Mouse (Mus musculus) ES-Bruce4 (cell line): ENCODE measurements around the gene Manbal.

ENCODE experiments used
- CTCF ChIP-seq: IDR thresholded peaks from one replicate; pipeline ENCODE4 v1.8.1; 2011; ENCODE audit warnings: low read depth, low read length
- EP300 ChIP-seq: IDR thresholded peaks from 2 replicates; pipeline ENCODE4 v1.6.1; 2011; ENCODE audit warnings: low read depth, low read length; ENCODE audit not compliant: insufficient read depth
- POLR2A ChIP-seq: IDR thresholded peaks from one replicate; pipeline ENCODE4 v1.8.1; 2011; ENCODE audit warnings: low read length; ENCODE audit not compliant: insufficient read depth

DNA sequence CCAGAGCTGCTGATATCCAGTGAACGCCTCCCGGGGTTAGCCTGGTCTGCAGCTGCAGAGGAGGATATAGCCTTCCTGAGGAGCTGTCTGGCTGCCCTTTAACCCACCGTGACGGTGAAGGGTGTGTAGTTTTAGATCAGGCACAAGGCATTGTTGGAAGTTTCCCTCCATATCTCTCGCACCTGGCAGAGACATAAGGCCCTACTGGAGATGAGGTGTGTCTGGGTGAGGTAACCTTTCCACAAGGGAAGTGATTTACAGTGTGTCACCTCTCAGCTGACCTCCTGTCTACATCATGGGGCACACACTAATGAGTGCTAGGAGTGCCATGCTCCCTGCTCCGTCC lies 58.2 kb downstream of the Manbal start:
- TF ChIP-seq CTCF (no peak), POLR2A (no peak), EP300 (no peak)
